Comparison of ENCODE assay signal across 18 mouse cellular contexts in genomic region chr19:38862523-38862922, GRCm38 (mm10).
"Had no signal": no experiment of that assay in that cellular context is flagged by ENCODE, and none has a peak within 500 bp of the region (broad histone marks: within the 10 kb centered on the region; RNA-seq: fewer than 3 reads in every experiment).

No protein-coding gene starts in this region.

- ATAC-seq: midbrain, embryonic 13.5 days; midbrain, embryonic 16.5 days had no signal

- H3K9me3 ChIP-seq: midbrain, embryonic 10.5 days; midbrain, embryonic 13.5 days; neural tube, embryonic 13.5 days; neural tube, embryonic 15.5 days; stomach, embryonic 15.5 days had no signal

- H3K36me3 ChIP-seq: midbrain, embryonic 10.5 days; neural tube, embryonic 13.5 days; neural tube, embryonic 15.5 days; stomach, embryonic 15.5 days had no signal

- H3K27ac ChIP-seq: midbrain, embryonic 10.5 days; midbrain, embryonic 13.5 days; neural tube, embryonic 13.5 days; neural tube, embryonic 15.5 days; stomach, embryonic 15.5 days; stomach, postnatal 0 days had no signal

- H3K27me3 ChIP-seq: midbrain, embryonic 13.5 days; neural tube, embryonic 13.5 days; neural tube, embryonic 15.5 days; stomach, embryonic 15.5 days had no signal

- H3K4me3 ChIP-seq: midbrain, embryonic 10.5 days; midbrain, embryonic 13.5 days; myocyte; neural tube, embryonic 13.5 days; neural tube, embryonic 15.5 days; stomach, embryonic 15.5 days had no signal

- DNase-seq: lung, adult 18-20 months; lung, embryonic 14.5 days; lung, postnatal 10 days; lung, postnatal 4 days; retina, postnatal 1 day; right cerebral cortex, adult 18-20 months; right cerebral cortex, postnatal 14 days; thymus, adult 2 months; thymus, postnatal 25 days; thymus, postnatal 4 days had no signal

- H3K4me1 ChIP-seq: midbrain, embryonic 10.5 days; midbrain, embryonic 13.5 days; neural tube, embryonic 13.5 days; neural tube, embryonic 15.5 days; stomach, embryonic 15.5 days had no signal
